Comparison of ENCODE assay signal across 8 mouse cellular contexts in the genomic region with DNA sequence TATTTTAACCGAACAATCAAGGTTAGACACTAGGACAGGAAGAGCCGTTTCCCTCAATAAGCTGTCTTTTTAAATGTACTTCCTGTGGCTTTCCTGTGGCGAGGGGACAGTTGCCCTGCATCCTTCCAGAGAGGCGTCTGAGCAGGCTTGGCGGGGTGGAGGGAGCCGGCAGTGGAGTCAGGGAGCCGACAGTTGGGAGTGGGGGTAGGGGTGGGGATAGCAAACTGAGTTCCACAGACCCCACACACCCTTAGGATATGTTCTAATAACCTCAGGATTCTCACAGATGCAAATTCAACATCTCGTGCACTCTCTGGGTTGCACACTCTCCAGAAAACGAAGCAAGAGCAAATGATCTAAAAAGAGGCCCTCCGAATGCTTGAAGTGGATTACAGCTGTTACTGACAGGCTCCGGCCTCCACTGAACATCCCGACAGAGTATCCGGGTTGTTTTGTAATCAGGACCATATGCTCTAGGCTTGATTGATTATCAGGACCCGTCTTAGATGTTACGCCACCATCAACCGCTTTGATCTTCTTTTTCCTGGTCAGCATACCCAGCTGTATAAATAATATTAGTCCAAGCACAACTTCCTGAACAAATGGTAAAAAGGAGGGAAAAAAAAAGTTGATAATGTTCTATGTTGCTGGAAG. TPM values are rescaled to one million over a fixed set of nuclear protein-coding genes. Genes with fewer than 3 reads are reported as not detected.
DNase-seq lines count a peak whose midpoint lies in the region; ATAC-seq and TF ChIP-seq lines count a peak whose summit lies in the region.

No protein-coding gene starts in this region.

- WGBS in lung, embryonic 14.5 days: 9% methylated on average over 16 of the region's 16 CpGs
- 25% methylated on average over 16 of the region's 16 CpGs for WGBS in lung, adult 2 months
- 17% methylated on average over 16 of the region's 16 CpGs for WGBS in heart, embryonic 14.5 days

- no peak for TF ChIP-seq CTCF in lung, embryonic 14.5 days (IDR thresholded peaks at IDR 0.05; ENCODE audit: low read depth)
- no peak for TF ChIP-seq CTCF in lung, adult 2 months (IDR thresholded peaks at IDR 0.05; ENCODE audit: insufficient read depth, low read length)

- H3K4me3 ChIP-seq in lung, embryonic 14.5 days (ENCODE audit: low read depth, low read length): no peak overlapping the region
- H3K4me3 ChIP-seq in lung, adult 2 months (replicated peaks; ENCODE audit: extremely low read depth, low read depth, low read length): no peak overlapping the region
- H3K4me3 ChIP-seq in heart, embryonic 14.5 days (ENCODE audit: control insufficient read depth in 1 of 2, insufficient read depth in 1 of 2, low read depth in 1 of 2, low read length in 2 of 2): 0 out of 4 replicates have a peak overlapping the region, but pooled peaks of 1 of the 2 experiments have one; percentile 1

- H3K4me2 ChIP-seq in lung, embryonic 14.5 days: peak overlapping the region; percentile 40
- H3K4me2 ChIP-seq in heart, embryonic 14.5 days (ENCODE audit: low read length): peak overlapping the region; percentile 46

- ATAC-seq in lung, embryonic 14.5 days (ENCODE audit: insufficient read depth): peak; percentile 92
- ATAC-seq in heart, embryonic 14.5 days (ENCODE audit: insufficient number of reproducible peaks, insufficient read depth, low FRiP score, low read depth): peak; percentile 56; the same call in 1 of the 2 replicates
- 0 out of 2 replicates have a peak, but pooled peaks have one; percentile 32 for ATAC-seq in megakaryocyte-erythroid progenitor cell, adult 5-6 weeks (replicated peaks; ENCODE audit: low FRiP score, low TSS enrichment, poor library complexity, severe bottlenecking)

- peak overlapping the region; percentile 88 for H3K27ac ChIP-seq in lung, embryonic 14.5 days (ENCODE audit: low read depth)
- H3K27ac ChIP-seq in heart, embryonic 14.5 days (replicated peaks in 1 of 2; ENCODE audit: control insufficient read depth in 1 of 2, insufficient read depth in 1 of 2, low read depth in 2 of 2, low read length in 2 of 2): peak overlapping the region; percentile 34 to 61; a peak in 3 of 4 replicates

- peaks cover 17% of the 10 kb centered on the region for H3K4me1 ChIP-seq in lung, embryonic 14.5 days (ENCODE audit: insufficient read depth)
- peaks cover 10% of the 10 kb centered on the region; the same call in 1 of the 2 replicates for H3K4me1 ChIP-seq in lung, adult 2 months (ENCODE audit: control insufficient read depth, insufficient read depth, low read length)
- peaks cover 13 to 34% of the 10 kb centered on the region in 2 experiments for H3K4me1 ChIP-seq in heart, embryonic 14.5 days (ENCODE audit: control insufficient read depth in 2 of 2, insufficient read depth in 2 of 2, low read length in 2 of 2)

- H3K27me3 ChIP-seq in lung, embryonic 14.5 days (ENCODE audit: insufficient read depth, low read length): no peaks in the 10 kb centered on the region
- no peaks in the 10 kb centered on the region for H3K27me3 ChIP-seq in heart, embryonic 14.5 days (ENCODE audit: control insufficient read depth, insufficient read depth, low read length)

- no peaks in the 10 kb centered on the region for H3K36me3 ChIP-seq in lung, embryonic 14.5 days (ENCODE audit: insufficient read depth)
- H3K36me3 ChIP-seq in heart, embryonic 14.5 days (ENCODE audit: control insufficient read depth, insufficient read depth, low read length): no peaks in the 10 kb centered on the region

- no peaks in the 10 kb centered on the region for H3K9me3 ChIP-seq in lung, embryonic 14.5 days (ENCODE audit: low read depth, low read length)
- no peaks in the 10 kb centered on the region for H3K9me3 ChIP-seq in heart, embryonic 14.5 days (ENCODE audit: control insufficient read depth, low read length)

- no peak for TF ChIP-seq POLR2A in lung, adult 2 months (IDR thresholded peaks at IDR 0.05; ENCODE audit: borderline replicate concordance, extremely low read depth, low read depth, low read length)

- DNase-seq in lung, embryonic 14.5 days: peak; percentile 90
- no peak for DNase-seq in lung, adult 2 months
- DNase-seq in kidney, postnatal 14 days: peak; percentile 61
- DNase-seq in ovary, postnatal 36 days (ENCODE audit: low spot score): no peak
- DNase-seq in adrenal gland, adult 2 months: no peak
- no peak for DNase-seq in cerebellum, adult 8-10 months

- 0 out of 2 replicates have a peak overlapping the region, but pooled peaks have one; percentile 4 for H3K9ac ChIP-seq in lung, embryonic 14.5 days
- no peak overlapping the region for H3K9ac ChIP-seq in heart, embryonic 14.5 days (ENCODE audit: low read length)

RNA-seq across cellular contexts. Expression of a gene that starts 33.9 kb away (rescaled TPM):
- 73.4 and 76.8 TPM in 2 replicates for polyA plus RNA-seq in lung, embryonic 14.5 days (2014; fragmentation: Nextera tagmentation; extraction: Ambion mirVana)
- polyA plus RNA-seq in lung, adult 2 months (2012; rRNA removed): 81.2 and 85.4 TPM in 2 replicates
- 42.4 and 43.4 TPM in 2 replicates for polyA plus RNA-seq in heart, embryonic 14.5 days (2014; fragmentation: Nextera tagmentation; extraction: Ambion mirVana)
- total RNA-seq in megakaryocyte-erythroid progenitor cell, adult 5-6 weeks (2014; fragmentation: Nextera tagmentation): 5.4 and 14.8 TPM in 2 replicates
- total RNA-seq in megakaryocyte-erythroid progenitor cell, adult 5-6 weeks (2017): 20.6 and 20.9 TPM in 2 replicates
- total RNA-seq in adrenal gland, adult 2 months (2021): 100 to 1,000 TPM in 1 of 2 experiments, 10 to 100 TPM in 1; 70.4 to 146 TPM
- 105 TPM in 2 replicates for polyA plus RNA-seq in adrenal gland, adult 2 months (2012; rRNA removed)

Comparison
In these comparisons a context has a peak if more than half of its experiments do, and no peak if none do; other contexts are left out.
1. DNase-seq: peak in lung, embryonic 14.5 days (single experiment) and kidney, postnatal 14 days (single experiment); none in lung, adult 2 months (single experiment), ovary, postnatal 36 days (single experiment), adrenal gland, adult 2 months (single experiment) and cerebellum, adult 8-10 months (single experiment).
2. ATAC-seq: peak in every context shown above with its lines; median percentile 92 in lung, embryonic 14.5 days; 56 in heart, embryonic 14.5 days; 32 in megakaryocyte-erythroid progenitor cell, adult 5-6 weeks.